Mouse (Mus musculus): ENCODE data around the gene Rtp2. TPM values are rescaled to one million over a fixed set of nuclear protein-coding genes. Genes with fewer than 3 reads are reported as not detected.

Gene Rtp2
- polyA plus RNA-seq, 1 experiment from 2014 or later: not detected

GRCm38 (mm10) chr16:23968888-23969287, 36.7 kb upstream of the Rtp2 start:
- no peaks in the 10 kb centered on the region; the same call in 1 of the 2 replicates for H3K4me1 ChIP-seq
- no peak overlapping the region for H3K27ac ChIP-seq
- H3K9ac ChIP-seq: no peak overlapping the region
- no peaks in the 10 kb centered on the region for H3K9me3 ChIP-seq (replicated peaks)
- no peaks in the 10 kb centered on the region for H3K27me3 ChIP-seq (replicated peaks)
- ATAC-seq: no peak
- H3K36me3 ChIP-seq: peaks cover 4% of the 10 kb centered on the region; the same call in 1 of the 2 replicates
- no peak overlapping the region for H3K4me3 ChIP-seq
- no peak overlapping the region for H3K4me2 ChIP-seq
- 65% methylated on average over 4 of the region's 4 CpGs for WGBS (ENCODE audit: insufficient replicate concordance)

- Histone ChIP-seq H3K4me2 (no peak overlapping the region), H3K4me1 (no peaks in the 10 kb centered on the region; the same call in 1 of the 2 replicates), H3K9ac (no peak overlapping the region), H3K27ac (no peak overlapping the region), H3K36me3 (peaks cover 4% of the 10 kb centered on the region; the same call in 1 of the 2 replicates), H3K27me3 (replicated peaks) (no peaks in the 10 kb centered on the region), H3K4me3 (no peak overlapping the region), H3K9me3 (replicated peaks) (no peaks in the 10 kb centered on the region)
- ATAC-seq: no peak
- WGBS (ENCODE audit: insufficient replicate concordance): 65% methylated on average over 7 of the region's 7 CpGs
Observed at GRCm38 (mm10) chr16:23967301-23967700, 35.1 kb upstream of the Rtp2 start.

- Histone ChIP-seq H3K4me3 (no peak overlapping the region), H3K9me3 (replicated peaks) (no peaks in the 10 kb centered on the region), H3K27ac (no peak overlapping the region), H3K4me1 (no peaks in the 10 kb centered on the region), H3K9ac (no peak overlapping the region), H3K27me3 (replicated peaks) (no peaks in the 10 kb centered on the region), H3K4me2 (no peak overlapping the region), H3K36me3 (peaks cover 4% of the 10 kb centered on the region; the same call in 1 of the 2 replicates)
- ATAC-seq: no peak
- WGBS (ENCODE audit: insufficient replicate concordance): 86% methylated on average over 14 of the region's 14 CpGs
Observed at GRCm38 (mm10) chr16:23966066-23966465, 33.9 kb upstream of the Rtp2 start.

- Histone ChIP-seq H3K4me2 (no peak overlapping the region), H3K9me3 (replicated peaks) (no peaks in the 10 kb centered on the region), H3K9ac (no peak overlapping the region), H3K27ac (no peak overlapping the region), H3K4me3 (no peak overlapping the region), H3K36me3 (peaks cover 4% of the 10 kb centered on the region; the same call in 1 of the 2 replicates), H3K4me1 (no peaks in the 10 kb centered on the region), H3K27me3 (replicated peaks) (no peaks in the 10 kb centered on the region)
- WGBS (ENCODE audit: insufficient replicate concordance): 79% methylated on average over 14 of the region's 14 CpGs
- ATAC-seq: no peak
Observed at GRCm38 (mm10) chr16:23964706-23965367, 32.6 kb upstream of the Rtp2 start.

- no peak for ATAC-seq
- no peak overlapping the region for H3K27ac ChIP-seq
- H3K9me3 ChIP-seq (replicated peaks): no peaks in the 10 kb centered on the region
- no peaks in the 10 kb centered on the region for H3K27me3 ChIP-seq (replicated peaks)
- H3K36me3 ChIP-seq: peaks cover 4% of the 10 kb centered on the region; the same call in 1 of the 2 replicates
- WGBS (ENCODE audit: insufficient replicate concordance): 74% methylated on average over 22 of the region's 22 CpGs
- no peaks in the 10 kb centered on the region for H3K4me1 ChIP-seq
- no peak overlapping the region for H3K4me2 ChIP-seq
- no peak overlapping the region for H3K4me3 ChIP-seq
- H3K9ac ChIP-seq: no peak overlapping the region
Observed at GRCm38 (mm10) chr16:23963896-23964668, 31.9 kb upstream of the Rtp2 start.

GRCm38 (mm10) chr16:23962401-23962800, 30.2 kb upstream of the Rtp2 start:
- Histone ChIP-seq H3K9me3 (replicated peaks) (no peaks in the 10 kb centered on the region), H3K27ac (no peak overlapping the region), H3K4me1 (no peaks in the 10 kb centered on the region), H3K4me2 (no peak overlapping the region), H3K27me3 (replicated peaks) (no peaks in the 10 kb centered on the region), H3K4me3 (no peak overlapping the region), H3K9ac (no peak overlapping the region), H3K36me3 (no peaks in the 10 kb centered on the region)
- WGBS (ENCODE audit: insufficient replicate concordance): 60% methylated on average over 2 of the region's 2 CpGs
- no peak for ATAC-seq

GRCm38 (mm10) chr16:23958938-23959337, 26.7 kb upstream of the Rtp2 start:
- Histone ChIP-seq H3K36me3 (no peaks in the 10 kb centered on the region), H3K4me1 (no peaks in the 10 kb centered on the region), H3K9ac (no peak overlapping the region), H3K4me2 (no peak overlapping the region), H3K27me3 (replicated peaks) (no peaks in the 10 kb centered on the region), H3K9me3 (replicated peaks) (no peaks in the 10 kb centered on the region), H3K4me3 (no peak overlapping the region), H3K27ac (no peak overlapping the region)
- no peak for ATAC-seq

- no peak overlapping the region for H3K9ac ChIP-seq
- no peak for ATAC-seq
- H3K27ac ChIP-seq: no peak overlapping the region
- no peaks in the 10 kb centered on the region for H3K36me3 ChIP-seq
- no peaks in the 10 kb centered on the region for H3K9me3 ChIP-seq (replicated peaks)
- no peak overlapping the region for H3K4me2 ChIP-seq
- no peak overlapping the region for H3K4me3 ChIP-seq
- no peaks in the 10 kb centered on the region for H3K27me3 ChIP-seq (replicated peaks)
- H3K4me1 ChIP-seq: no peaks in the 10 kb centered on the region
- WGBS (ENCODE audit: insufficient replicate concordance): 0% methylated on average over 1 of the region's 1 CpGs
Observed at GRCm38 (mm10) chr16:23953959-23954260, 21.7 kb upstream of the Rtp2 start.

- no peaks in the 10 kb centered on the region for H3K9me3 ChIP-seq (replicated peaks)
- no peak overlapping the region for H3K9ac ChIP-seq
- H3K27me3 ChIP-seq (replicated peaks): no peaks in the 10 kb centered on the region
- H3K36me3 ChIP-seq: no peaks in the 10 kb centered on the region
- no peak overlapping the region for H3K4me2 ChIP-seq
- no peak for ATAC-seq
- H3K4me3 ChIP-seq: no peak overlapping the region
- no peak overlapping the region for H3K27ac ChIP-seq
- no peaks in the 10 kb centered on the region for H3K4me1 ChIP-seq
- 46% methylated on average over 11 of the region's 11 CpGs for WGBS (ENCODE audit: insufficient replicate concordance)
Observed at GRCm38 (mm10) chr16:23953189-23953958, 21.2 kb upstream of the Rtp2 start.

GRCm38 (mm10) chr16:23952101-23952727, 20.0 kb upstream of the Rtp2 start:
- H3K4me3 ChIP-seq: no peak overlapping the region
- H3K9me3 ChIP-seq (replicated peaks): no peaks in the 10 kb centered on the region
- no peaks in the 10 kb centered on the region for H3K36me3 ChIP-seq
- no peak overlapping the region for H3K9ac ChIP-seq
- 53% methylated on average over 4 of the region's 4 CpGs for WGBS (ENCODE audit: insufficient replicate concordance)
- no peak for ATAC-seq
- no peaks in the 10 kb centered on the region for H3K27me3 ChIP-seq (replicated peaks)
- no peaks in the 10 kb centered on the region for H3K4me1 ChIP-seq
- no peak overlapping the region for H3K27ac ChIP-seq
- H3K4me2 ChIP-seq: no peak overlapping the region

GRCm38 (mm10) chr16:23947654-23948053, 15.5 kb upstream of the Rtp2 start:
- no peaks in the 10 kb centered on the region for H3K9me3 ChIP-seq (replicated peaks)
- 69% methylated on average over 6 of the region's 6 CpGs for WGBS (ENCODE audit: insufficient replicate concordance)
- no peak overlapping the region for H3K9ac ChIP-seq
- H3K4me2 ChIP-seq: no peak overlapping the region
- no peak overlapping the region for H3K27ac ChIP-seq
- H3K4me3 ChIP-seq: no peak overlapping the region
- no peaks in the 10 kb centered on the region for H3K36me3 ChIP-seq
- no peaks in the 10 kb centered on the region for H3K27me3 ChIP-seq (replicated peaks)
- H3K4me1 ChIP-seq: no peaks in the 10 kb centered on the region
- no peak for ATAC-seq

- H3K36me3 ChIP-seq: no peaks in the 10 kb centered on the region
- H3K9ac ChIP-seq: no peak overlapping the region
- H3K4me3 ChIP-seq: no peak overlapping the region
- no peak overlapping the region for H3K4me2 ChIP-seq
- H3K4me1 ChIP-seq: no peaks in the 10 kb centered on the region
- no peak for ATAC-seq
- H3K27me3 ChIP-seq (replicated peaks): no peaks in the 10 kb centered on the region
- H3K9me3 ChIP-seq (replicated peaks): no peaks in the 10 kb centered on the region
- WGBS (ENCODE audit: insufficient replicate concordance): 36% methylated on average over 3 of the region's 3 CpGs
- H3K27ac ChIP-seq: no peak overlapping the region
Observed at GRCm38 (mm10) chr16:23944801-23945200, 12.6 kb upstream of the Rtp2 start.
